Mouse (Mus musculus) MEL (cell line): Measurements from ENCODE around the gene Adap2. TPM values are rescaled to one million over a fixed set of nuclear protein-coding genes. Genes with fewer than 3 reads are reported as not detected.

ENCODE experiments used
- DNase-seq: peaks from one replicate; pipeline ENCODE4 v3.0.0; 2011; ENCODE audit warnings: low read depth, low spot score
- H3K27ac ChIP-seq: 2 replicates; pipeline ENCODE4 v1.5.1; 2012; ENCODE audit warnings: low read depth, mild to moderate bottlenecking, control low read depth, low read length, moderate library complexity; ENCODE audit not compliant: control insufficient read depth
- H3K27me3 ChIP-seq, 2 experiments: fragments of 150-350 bp in 1 of 2; sonication (generic) in 1 of 2; 2 replicates each; pipeline ENCODE4 v1.6.1; 2012; ENCODE audit warnings: low read length in 2 of 2, mild to moderate bottlenecking in 2 of 2, improper control_type of control experiment in 1 of 2, moderate library complexity in 1 of 2; ENCODE audit not compliant: insufficient read depth in 2 of 2, control insufficient read depth in 1 of 2
- H3K36me3 ChIP-seq, 2 experiments: 2 replicates each; pipeline ENCODE4 v1.6.1; 2012 to 2014; ENCODE audit warnings: low read length in 2 of 2, improper control_type of control experiment in 1 of 2, inconsistent platforms in 1 of 2, mild to moderate bottlenecking in 1 of 2; ENCODE audit not compliant: insufficient read depth in 2 of 2, control insufficient read depth in 1 of 2
- H3K4me1 ChIP-seq, 2 experiments: fragments of 150-350 bp in 1 of 2; sonication (generic) in 1 of 2; 2 replicates each; pipeline ENCODE4 v1.6.1; 2012; ENCODE audit warnings: low read length in 2 of 2, improper control_type of control experiment in 1 of 2, mild to moderate bottlenecking in 1 of 2; ENCODE audit not compliant: insufficient read depth in 2 of 2, control insufficient read depth in 1 of 2
- H3K4me3 ChIP-seq, 2 experiments: fragments of 150-350 bp in 1 of 2; sonication (generic) in 1 of 2; 2 replicates each; pipeline ENCODE4 v1.5.1; 2012; ENCODE audit warnings: low read depth in 2 of 2, low read length in 2 of 2, mild to moderate bottlenecking in 2 of 2, moderate library complexity in 2 of 2, control low read depth in 1 of 2, improper control_type of control experiment in 1 of 2; ENCODE audit not compliant: control insufficient read depth in 1 of 2, insufficient read depth in 1 of 2
- H3K79me2 ChIP-seq: 2 replicates; pipeline ENCODE4 v1.6.1; 2012; ENCODE audit warnings: mild to moderate bottlenecking, low read length, moderate library complexity; ENCODE audit not compliant: control insufficient read depth, poor library complexity, insufficient read depth
- H3K9ac ChIP-seq: 2 replicates; pipeline ENCODE4 v1.6.1; 2012; ENCODE audit warnings: low read depth, mild to moderate bottlenecking, control low read depth, low read length, moderate library complexity; ENCODE audit not compliant: control insufficient read depth, poor library complexity, severe bottlenecking
- H3K9me3 ChIP-seq: fragments of 150-350 bp; sonication (generic); replicated peaks from 2 replicates; pipeline ENCODE4 v1.6.1; 2012; ENCODE audit warnings: mild to moderate bottlenecking, low read length, improper control_type of control experiment, moderate library complexity; ENCODE audit not compliant: insufficient read depth
- BHLHE40 ChIP-seq: IDR thresholded peaks from 2 replicates; pipeline ENCODE4 v1.6.1; 2012; ENCODE audit warnings: low read depth, mild to moderate bottlenecking, inconsistent platforms, low read length, improper control_type of control experiment, borderline replicate concordance
- E2F4 ChIP-seq: IDR thresholded peaks from 2 replicates; pipeline ENCODE4 v1.6.1; 2011; ENCODE audit warnings: low read depth, low read length, improper control_type of control experiment, borderline replicate concordance
- ELF1 ChIP-seq: IDR thresholded peaks from 2 replicates; pipeline ENCODE4 v1.6.1; 2014; ENCODE audit warnings: low read depth, mild to moderate bottlenecking, inconsistent platforms, low read length, improper control_type of control experiment, moderate library complexity
- EP300 ChIP-seq, 2 experiments: IDR thresholded peaks; 2 replicates each; pipeline ENCODE4 v1.6.1; 2011; ENCODE audit warnings: improper control_type of control experiment in 2 of 2, low read length in 2 of 2, low read depth in 1 of 2, mild to moderate bottlenecking in 1 of 2
- ETS1 ChIP-seq: IDR thresholded peaks from 2 replicates; pipeline ENCODE4 v1.6.1; 2012; ENCODE audit warnings: low read depth, mild to moderate bottlenecking, inconsistent platforms, low read length, improper control_type of control experiment, moderate library complexity
- GABPA ChIP-seq: IDR thresholded peaks from 2 replicates; pipeline ENCODE4 v1.6.1; 2012; ENCODE audit warnings: low read depth, mild to moderate bottlenecking, inconsistent platforms, low read length, improper control_type of control experiment, moderate library complexity
- GATA1 ChIP-seq: IDR thresholded peaks from 2 replicates; pipeline ENCODE4 v1.6.1; 2011; ENCODE audit warnings: low read depth, low read length, improper control_type of control experiment
- JUND ChIP-seq: IDR thresholded peaks from 2 replicates; pipeline ENCODE4 v1.6.1; 2011; ENCODE audit warnings: low read depth, mild to moderate bottlenecking, improper control_type of control experiment, low read length
- MAFK ChIP-seq: IDR thresholded peaks from 2 replicates; pipeline ENCODE4 v1.6.1; 2011; ENCODE audit warnings: low read depth, mild to moderate bottlenecking, low read length, improper control_type of control experiment, borderline replicate concordance
- MYC ChIP-seq: IDR thresholded peaks from 2 replicates; pipeline ENCODE4 v1.6.1; 2011; ENCODE audit warnings: low read depth, mild to moderate bottlenecking, low read length, improper control_type of control experiment, moderate library complexity
- NELFE ChIP-seq: IDR thresholded peaks from 2 replicates; pipeline ENCODE4 v1.6.1; 2011; ENCODE audit warnings: low read depth, low read length, improper control_type of control experiment
- NRF1 ChIP-seq: IDR thresholded peaks from 2 replicates; pipeline ENCODE4 v1.6.1; 2014; ENCODE audit warnings: low read depth, mild to moderate bottlenecking, inconsistent platforms, low read length, improper control_type of control experiment, moderate library complexity; ENCODE audit not compliant: poor library complexity, insufficient read depth, severe bottlenecking
- POLR2AphosphoS2 ChIP-seq: IDR thresholded peaks from 2 replicates; pipeline ENCODE4 v1.6.1; 2011; ENCODE audit warnings: low read length, improper control_type of control experiment
- POLR2AphosphoS5 ChIP-seq: IDR thresholded peaks from 2 replicates; pipeline ENCODE4 v1.6.1; 2012; ENCODE audit warnings: low read depth, borderline replicate concordance, mild to moderate bottlenecking, inconsistent platforms, low read length, moderate library complexity, mixed read lengths
- RCOR1 ChIP-seq: IDR thresholded peaks from 2 replicates; pipeline ENCODE4 v1.6.1; 2012; ENCODE audit warnings: low read depth, mild to moderate bottlenecking, inconsistent platforms, low read length, improper control_type of control experiment
- SIN3A ChIP-seq: IDR thresholded peaks from 2 replicates; pipeline ENCODE4 v1.6.1; 2012; ENCODE audit warnings: low read length, improper control_type of control experiment, inconsistent platforms
- TCF12 ChIP-seq: IDR thresholded peaks from 2 replicates; pipeline ENCODE4 v1.6.1; 2014; ENCODE audit warnings: low read depth, mild to moderate bottlenecking, inconsistent platforms, low read length, improper control_type of control experiment, moderate library complexity
- USF1 ChIP-seq: IDR thresholded peaks from 2 replicates; pipeline ENCODE4 v1.6.1; 2014; ENCODE audit warnings: low read depth, mild to moderate bottlenecking, inconsistent platforms, low read length, improper control_type of control experiment, moderate library complexity
- polyA plus RNA-seq, 2 experiments: library from polyadenylated mRNA; stranded (reverse) in 1 of 2; unstranded in 1 of 2; fragments of >175 nt in 1 of 2; fragments of >200 nt in 1 of 2; gene quantifications; 2 replicates each; pipeline versions ENCODE4 v1.2.1 to v1.2.4; 2012; ENCODE audit warnings: low replicate concordance in 2 of 2, low read depth in 1 of 2; ENCODE audit not compliant: insufficient read length in 2 of 2, insufficient read depth in 1 of 2, missing spikeins in 1 of 2
- total RNA-seq: library from RNA; depleted of rRNA; stranded (reverse); fragments of 300-350 nt; gene quantifications from 2 replicates; pipeline ENCODE4 v1.2.3, GENCODE M21; 2012

The Adap2 gene
- total and polyA plus RNA-seq, 3 experiments: not detected

DNA sequence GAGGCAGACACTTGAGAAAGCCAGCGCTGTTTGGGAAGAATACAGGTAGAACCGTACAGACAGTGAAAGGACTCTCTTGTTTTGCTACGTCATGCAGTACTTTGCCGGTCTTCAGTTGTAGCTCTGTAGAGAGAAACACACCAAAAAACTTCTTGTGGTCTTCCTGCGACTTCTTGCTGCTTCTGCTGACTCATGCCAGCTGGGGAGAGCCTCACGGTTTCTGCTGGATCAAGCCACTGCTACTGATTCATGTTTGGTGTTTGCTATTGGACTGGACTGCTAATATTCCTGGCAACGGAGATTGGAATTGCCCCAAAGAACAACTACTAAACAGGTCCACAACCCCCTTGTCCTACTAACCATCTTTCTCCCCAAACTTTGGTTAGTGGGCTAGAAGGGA is 42.4 kb downstream of the Adap2 start:
- Histone ChIP-seq H3K27ac (no peak overlapping the region), H3K79me2 (no peaks in the 10 kb centered on the region), H3K9ac (no peak overlapping the region), H3K4me3 (no peak overlapping the region), H3K9me3 (no peaks in the 10 kb centered on the region), H3K4me1 (no peaks in the 10 kb centered on the region), H3K36me3 (no peaks in the 10 kb centered on the region), H3K27me3 (no peaks in the 10 kb centered on the region)
- TF ChIP-seq MAFK (no peak), USF1 (no peak), TCF12 (no peak), NRF1 (no peak), MYC (no peak), RCOR1 (no peak), GABPA (no peak), GATA1 (no peak), POLR2AphosphoS2 (no peak), POLR2AphosphoS5 (no peak), JUND (no peak), BHLHE40 (no peak)
- no peak for DNase-seq

DNA sequence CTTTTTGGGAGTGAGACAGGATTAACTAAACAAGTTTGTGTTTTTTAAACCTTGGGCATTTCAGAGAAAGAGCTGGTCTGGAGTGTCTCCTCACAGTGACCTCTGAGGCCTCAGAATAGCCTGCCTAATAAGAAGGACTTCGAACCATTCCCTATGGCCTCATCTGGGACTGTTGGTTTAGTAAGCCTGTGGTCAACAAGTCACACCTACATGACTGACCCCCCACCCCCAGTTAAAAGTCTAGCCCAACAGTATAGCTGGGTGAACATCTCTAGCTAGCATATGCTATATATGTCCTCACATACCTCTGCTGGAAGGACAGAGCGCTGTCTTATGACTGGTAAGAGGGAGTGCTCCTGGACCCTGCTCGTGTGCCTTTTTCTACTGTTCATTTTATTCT is 45.4 kb downstream of the Adap2 start:
- Histone ChIP-seq H3K79me2 (no peaks in the 10 kb centered on the region), H3K9ac (no peak overlapping the region), H3K27ac (no peak overlapping the region), H3K4me1 (no peaks in the 10 kb centered on the region), H3K9me3 (no peaks in the 10 kb centered on the region), H3K4me3 (no peak overlapping the region), H3K36me3 (no peaks in the 10 kb centered on the region), H3K27me3 (no peaks in the 10 kb centered on the region)
- TF ChIP-seq EP300 (IDR thresholded peaks at IDR 0.05; ENCODE audit: low read depth in 1 of 2, low read length in 2 of 2): no peak
- TF ChIP-seq POLR2AphosphoS2: no peak
- no peak for TF ChIP-seq ETS1
- TF ChIP-seq E2F4: no peak
- TF ChIP-seq RCOR1: no peak
- TF ChIP-seq NELFE: no peak
- TF ChIP-seq ELF1: no peak
- TF ChIP-seq SIN3A: no peak
- DNase-seq: no peak
